Mouse (Mus musculus): ENCODE measurements around the gene Hrnr.
A peak's percentile ranks its signal among the peaks of the same experiment; 100 is the strongest.

DNA sequence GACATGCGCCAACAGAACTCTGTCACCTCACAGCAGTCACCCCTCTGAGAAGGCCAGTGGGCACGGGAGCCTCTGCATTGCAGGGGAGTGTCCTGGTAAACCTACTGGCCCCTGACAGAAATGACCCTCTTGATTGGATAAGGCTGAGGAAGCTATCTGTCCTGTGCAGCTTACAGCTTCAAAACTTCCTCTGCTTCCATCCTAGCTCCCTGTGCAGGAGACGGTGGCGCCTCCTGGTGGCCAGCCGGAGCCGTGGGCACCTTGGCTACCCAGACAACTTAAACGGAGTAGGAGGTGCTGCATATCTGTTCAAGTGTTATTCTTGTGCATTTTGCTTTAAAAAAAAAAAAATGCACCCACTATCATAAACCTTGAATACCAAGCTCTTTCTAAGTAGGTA lies 40.5 kb downstream of the Hrnr start:
- TF ChIP-seq CTCF (IDR thresholded peaks at IDR 0.05; ENCODE audit: insufficient read depth, low read length) (peak; percentile 56), POLR2A (IDR thresholded peaks at IDR 0.05; ENCODE audit: borderline replicate concordance, extremely low read depth, low read depth, low read length) (no peak)
